Mouse (Mus musculus): ENCODE measurements at regions not wholly inside any gene's neighbourhood (a gene's known extent, or its start where the extent isn't known, plus 50 kb on each side); places are given as distances from the start of the nearest gene placed in this dataset.

DNA sequence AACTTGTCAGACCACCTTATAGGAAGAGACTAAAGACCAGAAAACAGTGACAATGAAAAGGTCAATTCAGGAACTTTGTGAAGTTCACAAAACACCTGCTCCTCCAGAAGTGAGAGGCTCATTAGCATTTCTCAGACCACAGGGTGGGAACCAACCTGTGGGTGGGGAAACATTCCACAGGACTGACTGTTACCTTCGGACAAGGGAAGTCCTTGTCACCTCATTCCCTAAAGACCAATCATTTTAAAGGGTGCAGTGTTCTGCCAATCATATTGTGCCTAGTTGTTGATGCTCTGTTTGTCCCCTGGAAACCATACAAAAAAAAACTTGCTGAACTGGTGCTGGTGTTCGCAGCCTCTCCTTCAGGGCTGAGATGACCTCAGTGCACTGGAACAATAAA, 86.2 kb downstream of the Serpinb9g start:
- no peaks in the 10 kb centered on the region for H3K36me3 ChIP-seq (ENCODE audit: control insufficient read depth, insufficient read depth)
- 72% methylated on average over 2 of the region's 2 CpGs for WGBS
- no peaks in the 10 kb centered on the region for H3K27me3 ChIP-seq (replicated peaks; ENCODE audit: control insufficient read depth, insufficient read depth, low read length)
- no peak for TF ChIP-seq CTCF (IDR thresholded peaks at IDR 0.05; ENCODE audit: low read depth)
- no peak overlapping the region for H3K4me2 ChIP-seq (replicated peaks; ENCODE audit: low read depth)
- ATAC-seq, result no peak
- no peak overlapping the region for H3K27ac ChIP-seq (ENCODE audit: low read depth, low read length)
- H3K4me1 ChIP-seq (replicated peaks; ENCODE audit: control insufficient read depth, insufficient read depth, low read length), result no peaks in the 10 kb centered on the region
- no peak overlapping the region for H3K9ac ChIP-seq (ENCODE audit: low read depth, low read length)
- no peak overlapping the region for H3K4me3 ChIP-seq (ENCODE audit: low read depth, low read length)
- H3K9me3 ChIP-seq (ENCODE audit: control insufficient read depth), result no peaks in the 10 kb centered on the region

DNA sequence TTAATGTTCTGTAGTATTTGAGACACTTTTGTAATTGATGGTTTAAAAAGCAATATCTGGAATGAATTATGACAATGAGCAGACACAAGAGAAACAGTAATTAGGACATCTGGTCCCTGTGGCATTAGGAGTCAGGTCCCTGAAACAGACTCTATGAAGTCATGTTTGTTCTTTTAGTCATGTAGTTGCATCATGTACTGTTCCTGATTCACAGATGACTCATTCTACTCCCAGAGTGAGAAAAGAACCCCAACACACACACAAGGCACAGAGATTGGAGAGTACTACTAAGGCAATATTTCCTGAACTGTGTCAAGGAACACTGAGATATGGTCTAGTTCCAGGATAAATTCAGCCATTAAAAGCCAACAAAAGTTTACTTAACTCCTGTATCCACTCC, 75.1 kb upstream of the Serpinb6d start:
- Histone ChIP-seq H3K27me3 (replicated peaks; ENCODE audit: control insufficient read depth, insufficient read depth, low read length) (no peaks in the 10 kb centered on the region), H3K4me1 (replicated peaks; ENCODE audit: control insufficient read depth, insufficient read depth, low read length) (no peaks in the 10 kb centered on the region), H3K4me3 (ENCODE audit: low read depth, low read length) (no peak overlapping the region), H3K36me3 (ENCODE audit: control insufficient read depth, insufficient read depth) (no peaks in the 10 kb centered on the region), H3K4me2 (replicated peaks; ENCODE audit: low read depth) (no peak overlapping the region), H3K9ac (ENCODE audit: low read depth, low read length) (no peak overlapping the region), H3K27ac (ENCODE audit: low read depth, low read length) (no peak overlapping the region), H3K9me3 (ENCODE audit: control insufficient read depth) (no peaks in the 10 kb centered on the region)
- no peak for TF ChIP-seq CTCF (IDR thresholded peaks at IDR 0.05; ENCODE audit: low read depth)
- no peak for ATAC-seq
